Mouse (Mus musculus) kidney, adult 2 months (tissue): Measurements from ENCODE around the gene Chst4.

Experiments
- CTCF ChIP-seq: fragments of 200-500 bp; conservative IDR thresholded peaks from 2 replicates; pipeline ENCODE4 v1.5.1; 2011; ENCODE audit warnings: low read depth, mild to moderate bottlenecking, control low read depth, low read length, moderate library complexity, mixed read lengths; ENCODE audit not compliant: insufficient read depth, insufficient read length
- POLR2A ChIP-seq: fragments of 200-500 bp; IDR thresholded peaks from one replicate; pipeline ENCODE4 v1.6.1; 2011; ENCODE audit warnings: low read depth, low read length, control low read depth

DNA sequence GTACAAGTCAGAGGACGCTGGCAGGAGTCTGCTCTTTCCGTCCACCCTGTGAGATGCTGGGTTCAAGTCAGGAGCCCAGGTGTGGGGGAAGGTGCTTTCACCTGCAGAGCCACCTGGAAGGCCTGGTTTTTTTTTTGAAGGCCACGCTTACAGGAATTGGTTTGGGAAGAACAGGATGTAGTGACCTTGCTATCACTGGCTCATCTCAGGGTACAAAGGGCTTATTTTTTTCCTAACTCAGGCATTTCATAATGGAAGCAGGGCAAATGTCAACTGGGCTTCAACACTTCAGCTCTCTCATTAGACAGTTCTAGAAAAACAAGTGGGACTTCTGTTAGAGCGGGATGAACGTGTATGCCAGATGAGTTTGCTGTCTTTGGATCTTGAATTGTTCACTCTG is 35.2 kb downstream of the Chst4 start:
- TF ChIP-seq CTCF (no peak), POLR2A (no peak)
